Mouse (Mus musculus) ES-E14 (cell line): ENCODE measurements at regions not wholly inside any gene's neighbourhood (a gene's known extent, or its start where the extent isn't known, plus 50 kb on each side); places are given as distances from the start of the nearest gene placed in this dataset.
"Not testable (repeated sequence)": the region's sequence is repeated elsewhere in the genome, so short reads cannot be mapped to it uniquely, and the experiment has no call there.

Source experiments
- DNase-seq: peaks from one replicate; pipeline ENCODE4 v3.0.0-alpha.2; 2013; ENCODE audit warnings: low read depth, low spot score
- H3K27ac ChIP-seq: 2 replicates; pipeline ENCODE4 v1.5.1; 2012; ENCODE audit warnings: low read depth, mild to moderate bottlenecking, low read length, moderate library complexity, mixed read lengths; ENCODE audit not compliant: poor library complexity, insufficient read depth, severe bottlenecking
- H3K36me3 ChIP-seq: 2 replicates; pipeline ENCODE4 v1.6.1; 2012; ENCODE audit warnings: mild to moderate bottlenecking, low read length, moderate library complexity, mixed read lengths; ENCODE audit not compliant: control insufficient read depth, poor library complexity, insufficient read depth, severe bottlenecking
- H3K4me1 ChIP-seq, 2 experiments: fragments of 150-350 bp in 1 of 2; sonication (generic) in 1 of 2; 2 replicates each; pipeline ENCODE4 v1.6.1; 2012; ENCODE audit warnings: low read length in 2 of 2, mild to moderate bottlenecking in 1 of 2, mixed read lengths in 1 of 2; ENCODE audit not compliant: control insufficient read depth in 2 of 2, insufficient read depth in 2 of 2, poor library complexity in 1 of 2
- H3K4me3 ChIP-seq, 2 experiments: fragments of 150-350 bp in 1 of 2; sonication (generic) in 1 of 2; 2 replicates each; pipeline ENCODE4 v1.5.1; 2012; ENCODE audit warnings: low read length in 2 of 2, low read depth in 1 of 2, mild to moderate bottlenecking in 1 of 2, mixed read lengths in 1 of 2; ENCODE audit not compliant: insufficient read depth in 1 of 2, poor library complexity in 1 of 2, severe bottlenecking in 1 of 2
- H3K9ac ChIP-seq: 2 replicates; pipeline ENCODE4 v1.6.1; 2012; ENCODE audit warnings: low read depth, mild to moderate bottlenecking, low read length, mixed read lengths; ENCODE audit not compliant: poor library complexity, insufficient read depth, severe bottlenecking
- H3K9me3 ChIP-seq: fragments of 150-350 bp; sonication (generic); 2 replicates; pipeline ENCODE4 v1.6.1; 2012; ENCODE audit warnings: low read depth, mild to moderate bottlenecking, low read length; ENCODE audit not compliant: control insufficient read depth, insufficient read depth
- CHD2 ChIP-seq: IDR thresholded peaks from 2 replicates; pipeline ENCODE4 v1.6.1; 2014; ENCODE audit warnings: mild to moderate bottlenecking, low read depth, low read length, inconsistent platforms
- HCFC1 ChIP-seq: IDR thresholded peaks from 2 replicates; pipeline ENCODE4 v1.6.1; 2012; ENCODE audit warnings: low read length, inconsistent platforms, borderline replicate concordance; ENCODE audit not compliant: insufficient read depth
- MAFK ChIP-seq: IDR thresholded peaks from 2 replicates; pipeline ENCODE4 v1.6.1; 2014; ENCODE audit warnings: mild to moderate bottlenecking, low read depth, low read length, inconsistent platforms; ENCODE audit not compliant: insufficient read depth
- ZC3H11A ChIP-seq: IDR thresholded peaks from 2 replicates; pipeline ENCODE4 v1.6.1; 2012; ENCODE audit warnings: low read depth, mild to moderate bottlenecking, inconsistent platforms, low read length, borderline replicate concordance
- ZNF384 ChIP-seq: IDR thresholded peaks from 2 replicates; pipeline ENCODE4 v1.6.1; 2012; ENCODE audit warnings: low read depth, low read length, inconsistent platforms
- in situ Hi-C, 2 experiments: fragments of 600-800 bp; cut with MboI; formaldehyde crosslinking; loops; one replicate each; pipeline ENCODE4 v1.15.1; 2025; ENCODE audit warnings: low sequenced_read_pairs in 2 of 2, inconsistent platforms in 1 of 2; ENCODE audit not compliant: unreplicated experiment in 2 of 2

GRCm38 (mm10) chr14:104114986-104115951, 271.1 kb upstream of the Ednrb start:
- H3K9me3 ChIP-seq = peaks cover 6% of the 10 kb centered on the region
- no peak for DNase-seq
- TF ChIP-seq ZC3H11A (no peak), CHD2 (no peak), ZNF384 (no peak), MAFK (no peak), HCFC1 (no peak)
- in situ Hi-C loops = no loop called here
- H3K4me3 ChIP-seq = no peak overlapping the region
- no peak overlapping the region for H3K9ac ChIP-seq
- no peak overlapping the region for H3K27ac ChIP-seq
- no peaks in the 10 kb centered on the region for H3K36me3 ChIP-seq
- H3K4me1 ChIP-seq = no peaks in the 10 kb centered on the region

- no peak overlapping the region for H3K9ac ChIP-seq
- H3K36me3 ChIP-seq = no peaks in the 10 kb centered on the region
- in situ Hi-C loops = no loop called here
- H3K27ac ChIP-seq = no peak overlapping the region
- TF ChIP-seq CHD2 (no peak), HCFC1 (no peak), ZNF384 (no peak), ZC3H11A (no peak), MAFK (no peak)
- H3K4me3 ChIP-seq = no peak overlapping the region
- DNase-seq = no peak
- H3K9me3 ChIP-seq = peaks cover 6% of the 10 kb centered on the region
- H3K4me1 ChIP-seq = no peaks in the 10 kb centered on the region
These were observed 270.0 kb upstream of the Ednrb start for GRCm38 (mm10) chr14:104114182-104114581.

DNA sequence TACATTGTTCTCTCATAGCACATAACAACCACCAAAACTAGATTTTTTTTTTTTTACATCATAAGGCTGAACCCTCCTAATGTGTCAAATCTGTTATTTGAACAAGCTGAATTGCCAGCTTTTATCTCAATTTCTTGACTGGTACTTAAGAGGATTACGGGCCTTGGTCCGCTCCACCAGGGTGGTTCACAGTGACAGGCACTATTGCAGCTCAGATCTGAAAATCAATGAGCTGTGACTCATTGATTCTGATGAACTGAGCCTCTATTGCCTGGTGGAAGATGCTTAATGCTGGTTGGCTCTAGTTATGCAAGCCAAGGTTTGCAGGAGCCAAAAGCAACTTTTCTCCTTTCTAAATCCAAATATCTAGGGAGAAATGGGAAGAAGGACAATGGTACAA, 269.2 kb upstream of the Ednrb start:
- DNase-seq = no peak
- Histone ChIP-seq H3K27ac (no peak overlapping the region), H3K9me3 (peaks cover 6% of the 10 kb centered on the region), H3K4me1 (no peaks in the 10 kb centered on the region), H3K4me3 (no peak overlapping the region), H3K36me3 (no peaks in the 10 kb centered on the region), H3K9ac (no peak overlapping the region)
- in situ Hi-C loops = no loop called here
- TF ChIP-seq CHD2 = no peak
- TF ChIP-seq MAFK = no peak
- TF ChIP-seq ZNF384 = no peak
- TF ChIP-seq HCFC1 = no peak
- TF ChIP-seq ZC3H11A = no peak

GRCm38 (mm10) chr14:104086381-104086780, 242.2 kb upstream of the Ednrb start:
- DNase-seq = no peak
- in situ Hi-C loops = no loop called here
- Histone ChIP-seq H3K4me3 (no peak overlapping the region), H3K9ac (no peak overlapping the region), H3K27ac (no peak overlapping the region), H3K4me1 (no peaks in the 10 kb centered on the region), H3K9me3 (no peaks in the 10 kb centered on the region), H3K36me3 (no peaks in the 10 kb centered on the region)
- TF ChIP-seq CHD2 = no peak
- TF ChIP-seq ZC3H11A = no peak
- TF ChIP-seq MAFK = no peak
- TF ChIP-seq ZNF384 = no peak
- TF ChIP-seq HCFC1 = no peak

GRCm38 (mm10) chr14:104064199-104064598, 220.0 kb upstream of the Ednrb start:
- H3K9me3 ChIP-seq, H3K4me3 ChIP-seq, H3K9ac ChIP-seq, H3K4me1 ChIP-seq, DNase-seq, H3K36me3 ChIP-seq, H3K27ac ChIP-seq, in situ Hi-C loops: not testable (repeated sequence)
